Mouse (Mus musculus) lung, postnatal 0 days (tissue): ENCODE measurements around the gene Slc39a5. TPM values are rescaled to one million over a fixed set of nuclear protein-coding genes. Genes with fewer than 3 reads are reported as not detected.

ENCODE experiments used
- ATAC-seq: fragments of 200-750 bp; cut with Nextera tagmentation; 2 replicates; pipeline ENCODE4 v1.8.0; 2017; ENCODE audit warnings: moderate library complexity
- DNase-seq: peaks from one replicate; pipeline ENCODE4 v3.0.0-alpha.2; 2016; ENCODE audit warnings: low spot score
- H3K27ac ChIP-seq: fragments of 300-500 bp; sonication (generic); 2 replicates; pipeline ENCODE4 v1.5.1; 2014; ENCODE audit warnings: antibody characterized with exemption, mild to moderate bottlenecking, low read length, mixed read lengths
- H3K27me3 ChIP-seq: fragments of 300-500 bp; sonication (generic); replicated peaks from 2 replicates; pipeline ENCODE4 v1.6.1; 2014; ENCODE audit warnings: low read length, mixed read lengths; ENCODE audit not compliant: insufficient read depth
- H3K36me3 ChIP-seq: fragments of 300-500 bp; sonication (generic); 2 replicates; pipeline ENCODE4 v1.6.1; 2014; ENCODE audit warnings: low read length, mixed read lengths; ENCODE audit not compliant: insufficient read depth
- H3K4me1 ChIP-seq: fragments of 300-500 bp; sonication (generic); 2 replicates; pipeline ENCODE4 v1.6.1; 2014; ENCODE audit warnings: antibody characterized with exemption, low read depth, low read length, mixed read lengths; ENCODE audit not compliant: insufficient read depth
- H3K4me2 ChIP-seq: fragments of 300-500 bp; sonication (generic); replicated peaks from 2 replicates; pipeline ENCODE4 v1.6.1; 2014; ENCODE audit warnings: low read depth, mild to moderate bottlenecking, low read length, moderate library complexity, mixed read lengths
- H3K4me3 ChIP-seq: fragments of 300-500 bp; sonication (generic); 2 replicates; pipeline ENCODE4 v1.5.1; 2014; ENCODE audit warnings: low read depth, low read length
- H3K9ac ChIP-seq: fragments of 300-500 bp; sonication (generic); replicated peaks from 2 replicates; pipeline ENCODE4 v1.6.1; 2014; ENCODE audit warnings: low read depth, mild to moderate bottlenecking
- H3K9me3 ChIP-seq: fragments of 300-500 bp; sonication (generic); 2 replicates; pipeline ENCODE4 v1.6.1; 2016; ENCODE audit warnings: low read length, mixed read lengths
- CTCF ChIP-seq: IDR thresholded peaks from 2 replicates; pipeline ENCODE4 v1.5.1; 2016; ENCODE audit warnings: antibody characterized with exemption, mild to moderate bottlenecking
- EP300 ChIP-seq: IDR thresholded peaks from 2 replicates; pipeline ENCODE4 v1.6.1; 2016; ENCODE audit warnings: antibody characterized with exemption, mild to moderate bottlenecking, control low read depth
- WGBS: fragments of 180-500 bp; shearing (Covaris S2); extraction: QIAGEN DNeasy Blood & Tissue Kit; methylation state at CpG from one replicate; pipeline ENCODE4 v1.1.7; 2014; 5-methylcytosine and 5-hydroxymethylcytosine counted together
- polyA plus RNA-seq: library from polyadenylated mRNA; unstranded; fragments of >200 nt; fragmentation: Nextera tagmentation; extraction: Ambion mirVana; gene quantifications from 2 replicates; pipeline ENCODE4 v1.2.1, GENCODE M21; 2015

Slc39a5 gene
- polyA plus RNA-seq, 1 experiment from 2014 or later, result not detected

DNA sequence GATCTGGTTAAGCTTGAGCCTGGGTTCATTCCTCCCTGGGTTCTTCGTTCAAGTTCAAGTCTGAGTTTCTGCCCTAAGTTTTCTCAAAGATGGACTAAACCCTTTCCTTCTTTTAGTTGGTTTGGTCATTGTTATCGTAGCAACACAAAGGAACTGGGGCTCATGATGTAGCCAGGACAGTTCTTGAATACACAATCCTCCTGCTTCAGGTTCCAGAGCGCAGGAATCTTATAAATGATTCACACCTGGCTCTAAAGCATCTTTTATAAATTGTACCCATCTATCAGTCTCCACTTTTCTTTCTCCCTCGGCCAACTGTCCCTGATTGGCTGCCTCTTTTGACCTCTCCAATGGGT lies 25.0 kb downstream of the Slc39a5 start:
- H3K27me3 ChIP-seq, result no peaks in the 10 kb centered on the region
- peak overlapping the region; percentile 81 for H3K4me2 ChIP-seq
- TF ChIP-seq CTCF (no peak), EP300 (no peak)
- peak overlapping the region; percentile 90 for H3K4me3 ChIP-seq
- H3K9ac ChIP-seq, result peak overlapping the region; percentile 94
- H3K9me3 ChIP-seq, result no peaks in the 10 kb centered on the region
- 0 out of 2 replicates have a peak, but pooled peaks cover 7% of the 10 kb centered on the region for H3K36me3 ChIP-seq
- no peak for DNase-seq
- WGBS, result 41% methylated on average over 4 of the region's 4 CpGs
- H3K4me1 ChIP-seq, result peaks cover 5% of the 10 kb centered on the region; the same call in 1 of the 2 replicates
- peak overlapping the region; percentile 81 for H3K27ac ChIP-seq
- ATAC-seq, result no peak

GRCm38 (mm10) chr10:128374393-128374792 lies 26.6 kb downstream of the Slc39a5 start:
- WGBS, result 75% methylated on average over 6 of the region's 6 CpGs
- no peak overlapping the region for H3K4me2 ChIP-seq
- H3K36me3 ChIP-seq, result 0 out of 2 replicates have a peak, but pooled peaks cover 3% of the 10 kb centered on the region
- TF ChIP-seq CTCF (peak; percentile 39), EP300 (no peak)
- no peaks in the 10 kb centered on the region for H3K27me3 ChIP-seq
- no peak overlapping the region for H3K4me3 ChIP-seq
- H3K27ac ChIP-seq, result no peak overlapping the region
- H3K4me1 ChIP-seq, result peaks cover 5% of the 10 kb centered on the region; the same call in 1 of the 2 replicates
- DNase-seq, result peak; percentile 39
- H3K9ac ChIP-seq, result no peak overlapping the region
- ATAC-seq, result no peak
- no peaks in the 10 kb centered on the region for H3K9me3 ChIP-seq

- no peak overlapping the region for H3K4me2 ChIP-seq
- no peaks in the 10 kb centered on the region for H3K36me3 ChIP-seq
- H3K27ac ChIP-seq, result no peak overlapping the region
- peaks cover 5% of the 10 kb centered on the region; the same call in 1 of the 2 replicates for H3K4me1 ChIP-seq
- ATAC-seq, result no peak
- no peak overlapping the region for H3K9ac ChIP-seq
- H3K27me3 ChIP-seq, result no peaks in the 10 kb centered on the region
- TF ChIP-seq EP300 (no peak), CTCF (no peak)
- no peaks in the 10 kb centered on the region for H3K9me3 ChIP-seq
- WGBS, result 56% methylated on average over 6 of the region's 6 CpGs
- no peak overlapping the region for H3K4me3 ChIP-seq
- DNase-seq, result peak; percentile 52
Observed at GRCm38 (mm10) chr10:128372989-128373748, 27.9 kb downstream of the Slc39a5 start.

- Histone ChIP-seq H3K4me2 (no peak overlapping the region), H3K9me3 (no peaks in the 10 kb centered on the region), H3K4me3 (no peak overlapping the region), H3K27ac (no peak overlapping the region), H3K4me1 (peaks cover 5% of the 10 kb centered on the region; the same call in 1 of the 2 replicates), H3K27me3 (no peaks in the 10 kb centered on the region), H3K9ac (no peak overlapping the region), H3K36me3 (no peaks in the 10 kb centered on the region)
- no peak for ATAC-seq
- TF ChIP-seq CTCF, result peak; percentile 34
- no peak for TF ChIP-seq EP300
- DNase-seq, result no peak
- WGBS, result 85% methylated on average over 5 of the region's 5 CpGs
Observed at GRCm38 (mm10) chr10:128372142-128372541, 28.9 kb downstream of the Slc39a5 start.

GRCm38 (mm10) chr10:128370601-128371000 lies 30.4 kb downstream of the Slc39a5 start:
- Histone ChIP-seq H3K9me3 (no peaks in the 10 kb centered on the region), H3K27me3 (no peaks in the 10 kb centered on the region), H3K4me2 (no peak overlapping the region), H3K36me3 (no peaks in the 10 kb centered on the region), H3K27ac (no peak overlapping the region), H3K4me3 (no peak overlapping the region), H3K9ac (no peak overlapping the region), H3K4me1 (peaks cover 5% of the 10 kb centered on the region; the same call in 1 of the 2 replicates)
- no peak for TF ChIP-seq CTCF
- TF ChIP-seq EP300, result no peak
- DNase-seq (peak; percentile 14), ATAC-seq (no peak)
- WGBS, result 59% methylated on average over 4 of the region's 4 CpGs

- 65% methylated on average over 5 of the region's 6 CpGs for WGBS
- no peak overlapping the region for H3K9ac ChIP-seq
- no peak overlapping the region for H3K4me3 ChIP-seq
- no peak overlapping the region for H3K27ac ChIP-seq
- no peak overlapping the region for H3K4me2 ChIP-seq
- no peak for TF ChIP-seq EP300
- TF ChIP-seq CTCF, result no peak
- DNase-seq, result no peak
- no peak for ATAC-seq
- no peaks in the 10 kb centered on the region for H3K27me3 ChIP-seq
- no peaks in the 10 kb centered on the region for H3K9me3 ChIP-seq
- H3K4me1 ChIP-seq, result peaks cover 5% of the 10 kb centered on the region; the same call in 1 of the 2 replicates
- H3K36me3 ChIP-seq, result no peaks in the 10 kb centered on the region
Observed at GRCm38 (mm10) chr10:128370021-128370420, 31.0 kb downstream of the Slc39a5 start.
